ENCODE assay signal across 15 mouse cellular contexts in genomic region chr1:98281053-98281770, GRCm38 (mm10).
DNase-seq lines count a peak whose midpoint lies in the region; ATAC-seq and TF ChIP-seq lines count a peak whose summit lies in the region.
"Had no signal": no experiment of that assay in that cellular context is flagged by ENCODE, and none has a peak within 500 bp of the region (broad histone marks: within the 10 kb centered on the region; RNA-seq: fewer than 3 reads in every experiment).

No protein-coding gene starts in this region.

- WGBS in hindbrain, embryonic 13.5 days, result 66% methylated on average over 2 of the region's 2 CpGs
- 90% methylated on average over 2 of the region's 2 CpGs for WGBS in hindbrain, embryonic 10.5 days
- 55% methylated on average over 2 of the region's 2 CpGs for WGBS in stomach, embryonic 15.5 days
- 61% methylated on average over 2 of the region's 2 CpGs for WGBS in stomach, postnatal 0 days
- WGBS in hindbrain, embryonic 16.5 days, result 53% methylated on average over 2 of the region's 2 CpGs
- WGBS in stomach, embryonic 16.5 days, result 65% methylated on average over 2 of the region's 2 CpGs

- H3K27me3 ChIP-seq in hindbrain, embryonic 13.5 days, result no peaks in the 10 kb centered on the region
- H3K27me3 ChIP-seq in hindbrain, embryonic 10.5 days (ENCODE audit: insufficient read depth, poor library complexity, severe bottlenecking), result no peaks in the 10 kb centered on the region
- H3K27me3 ChIP-seq in stomach, embryonic 15.5 days (replicated peaks), result no peaks in the 10 kb centered on the region
- H3K27me3 ChIP-seq in stomach, postnatal 0 days (ENCODE audit: control insufficient read depth, insufficient read depth, low read length), result no peaks in the 10 kb centered on the region
- H3K27me3 ChIP-seq in hindbrain, embryonic 16.5 days (replicated peaks; ENCODE audit: control insufficient read depth, insufficient read depth, low read length), result no peaks in the 10 kb centered on the region
- H3K27me3 ChIP-seq in stomach, embryonic 16.5 days (ENCODE audit: control insufficient read depth, insufficient read depth, low read length), result no peaks in the 10 kb centered on the region
- H3K27me3 ChIP-seq: CH12.LX; kidney, embryonic 15.5 days; limb, embryonic 13.5 days had no signal

- no peak overlapping the region for H3K4me3 ChIP-seq in hindbrain, embryonic 13.5 days
- H3K4me3 ChIP-seq in hindbrain, embryonic 10.5 days, result no peak overlapping the region
- H3K4me3 ChIP-seq in stomach, embryonic 15.5 days (replicated peaks), result no peak overlapping the region
- no peak overlapping the region for H3K4me3 ChIP-seq in stomach, postnatal 0 days (ENCODE audit: low read depth, low read length)
- no peak overlapping the region for H3K4me3 ChIP-seq in hindbrain, embryonic 16.5 days (ENCODE audit: low read length)
- H3K4me3 ChIP-seq in stomach, embryonic 16.5 days (replicated peaks; ENCODE audit: low read length), result no peak overlapping the region
- H3K4me3 ChIP-seq: heart, embryonic 10.5 days; kidney, embryonic 15.5 days; limb, embryonic 13.5 days had no signal

- TF ChIP-seq CTCF in stomach, postnatal 0 days (IDR thresholded peaks at IDR 0.05; ENCODE audit: low read depth), result no peak

- no peak overlapping the region for H3K9ac ChIP-seq in hindbrain, embryonic 13.5 days
- H3K9ac ChIP-seq in stomach, embryonic 15.5 days, result no peak overlapping the region
- H3K9ac ChIP-seq in stomach, postnatal 0 days (ENCODE audit: low read length), result no peak overlapping the region
- no peak overlapping the region for H3K9ac ChIP-seq in hindbrain, embryonic 16.5 days (ENCODE audit: low read depth, low read length)
- H3K9ac ChIP-seq in stomach, embryonic 16.5 days (ENCODE audit: low read length), result no peak overlapping the region
- H3K9ac ChIP-seq: kidney, embryonic 15.5 days; limb, embryonic 13.5 days had no signal

- no peak for TF ChIP-seq EP300 in stomach, postnatal 0 days (optimal IDR thresholded peaks at IDR 0.05)

- H3K27ac ChIP-seq in hindbrain, embryonic 13.5 days, result peak overlapping the region; percentile 65
- H3K27ac ChIP-seq in hindbrain, embryonic 10.5 days, result no peak overlapping the region
- H3K27ac ChIP-seq in stomach, embryonic 15.5 days, result peak overlapping the region; percentile 65
- no peak overlapping the region for H3K27ac ChIP-seq in stomach, postnatal 0 days (replicated peaks)
- H3K27ac ChIP-seq in hindbrain, embryonic 16.5 days (ENCODE audit: low read depth, low read length), result peak overlapping the region; percentile 46; the same call in 1 of the 2 replicates
- peak overlapping the region; percentile 46 for H3K27ac ChIP-seq in stomach, embryonic 16.5 days (ENCODE audit: low read length)
- H3K27ac ChIP-seq: kidney, embryonic 15.5 days; limb, embryonic 13.5 days had no signal

- no peak for DNase-seq in hindbrain, embryonic 10.5 days (ENCODE audit: low spot score)
- DNase-seq in stomach, postnatal 0 days (ENCODE audit: low spot score), result no peak
- no peak for DNase-seq in B cell, adult 2 months
- DNase-seq in adrenal gland, postnatal 4 days (ENCODE audit: low spot score in 2 of 2), result no peak
- DNase-seq: cerebellum, adult 2 months; gastrocnemius, postnatal 25 days; thymus, postnatal 4 days had no signal

- H3K4me2 ChIP-seq in hindbrain, embryonic 13.5 days, result no peak overlapping the region
- no peak overlapping the region for H3K4me2 ChIP-seq in stomach, embryonic 15.5 days
- no peak overlapping the region for H3K4me2 ChIP-seq in stomach, postnatal 0 days (replicated peaks; ENCODE audit: low read depth)
- no peak overlapping the region for H3K4me2 ChIP-seq in hindbrain, embryonic 16.5 days (ENCODE audit: low read length)
- no peak overlapping the region for H3K4me2 ChIP-seq in stomach, embryonic 16.5 days (ENCODE audit: low read depth, low read length)
- H3K4me2 ChIP-seq: kidney, embryonic 15.5 days; limb, embryonic 13.5 days had no signal

- ATAC-seq in hindbrain, embryonic 13.5 days (ENCODE audit: low FRiP score), result peak; percentile 61; the same call in 1 of the 2 replicates
- no peak for ATAC-seq in stomach, embryonic 15.5 days (ENCODE audit: insufficient read depth, low FRiP score, low read depth)
- ATAC-seq in stomach, postnatal 0 days (ENCODE audit: low FRiP score, low TSS enrichment), result no peak
- ATAC-seq in hindbrain, embryonic 16.5 days, result peak; percentile 85
- ATAC-seq in stomach, embryonic 16.5 days (ENCODE audit: insufficient read depth, low FRiP score), result no peak

- H3K4me1 ChIP-seq in hindbrain, embryonic 13.5 days (replicated peaks), result peaks cover 9% of the 10 kb centered on the region; the same call in 1 of the 2 replicates
- no peaks in the 10 kb centered on the region for H3K4me1 ChIP-seq in hindbrain, embryonic 10.5 days (replicated peaks)
- H3K4me1 ChIP-seq in stomach, embryonic 15.5 days, result 0 out of 2 replicates have a peak, but pooled peaks cover 3% of the 10 kb centered on the region
- H3K4me1 ChIP-seq in stomach, postnatal 0 days (replicated peaks; ENCODE audit: control insufficient read depth, insufficient read depth), result no peaks in the 10 kb centered on the region
- H3K4me1 ChIP-seq in hindbrain, embryonic 16.5 days (ENCODE audit: control insufficient read depth, insufficient read depth, low read depth, low read length), result peaks cover 4% of the 10 kb centered on the region
- no peaks in the 10 kb centered on the region; the same call in 1 of the 2 replicates for H3K4me1 ChIP-seq in stomach, embryonic 16.5 days (ENCODE audit: control insufficient read depth, insufficient read depth, low read length)
- H3K4me1 ChIP-seq: kidney, embryonic 15.5 days; limb, embryonic 13.5 days had no signal

- no peaks in the 10 kb centered on the region for H3K9me3 ChIP-seq in hindbrain, embryonic 13.5 days
- no peaks in the 10 kb centered on the region for H3K9me3 ChIP-seq in hindbrain, embryonic 10.5 days
- H3K9me3 ChIP-seq in stomach, embryonic 15.5 days, result no peaks in the 10 kb centered on the region
- H3K9me3 ChIP-seq in stomach, postnatal 0 days (ENCODE audit: control insufficient read depth, low read length), result no peaks in the 10 kb centered on the region
- H3K9me3 ChIP-seq in hindbrain, embryonic 16.5 days (ENCODE audit: control insufficient read depth, low read length), result no peaks in the 10 kb centered on the region
- H3K9me3 ChIP-seq in stomach, embryonic 16.5 days (replicated peaks; ENCODE audit: control insufficient read depth, low read length), result no peaks in the 10 kb centered on the region
- H3K9me3 ChIP-seq: heart, embryonic 10.5 days; kidney, embryonic 15.5 days; limb, embryonic 13.5 days had no signal

- H3K36me3 ChIP-seq in hindbrain, embryonic 13.5 days, result no peaks in the 10 kb centered on the region
- no peaks in the 10 kb centered on the region for H3K36me3 ChIP-seq in hindbrain, embryonic 10.5 days
- H3K36me3 ChIP-seq in stomach, embryonic 15.5 days, result no peaks in the 10 kb centered on the region
- no peaks in the 10 kb centered on the region for H3K36me3 ChIP-seq in stomach, postnatal 0 days (ENCODE audit: control insufficient read depth, insufficient read depth, low read length)
- H3K36me3 ChIP-seq in hindbrain, embryonic 16.5 days (ENCODE audit: control insufficient read depth, insufficient read depth, low read length), result no peaks in the 10 kb centered on the region
- no peaks in the 10 kb centered on the region for H3K36me3 ChIP-seq in stomach, embryonic 16.5 days (ENCODE audit: control insufficient read depth, insufficient read depth, low read length)
- H3K36me3 ChIP-seq: heart, embryonic 10.5 days; kidney, embryonic 15.5 days; limb, embryonic 13.5 days had no signal

Comparison
In these comparisons a context has a peak if more than half of its experiments do, and no peak if none do; other contexts are left out.
1. H3K27ac ChIP-seq: peak in hindbrain, embryonic 13.5 days (single experiment), stomach, embryonic 15.5 days (single experiment), hindbrain, embryonic 16.5 days (single experiment) and stomach, embryonic 16.5 days (single experiment); none in hindbrain, embryonic 10.5 days (single experiment) and stomach, postnatal 0 days (single experiment).
2. ATAC-seq: peak in hindbrain, embryonic 13.5 days (single experiment) and hindbrain, embryonic 16.5 days (single experiment); none in stomach, embryonic 15.5 days (single experiment), stomach, postnatal 0 days (single experiment) and stomach, embryonic 16.5 days (single experiment).